Mouse (Mus musculus) ovary, postnatal 10 days (tissue): ENCODE data around the gene Zbtb33.

Experiments
- DNase-seq: peaks from one replicate; pipeline ENCODE4 v3.0.0; 2022; ENCODE audit warnings: low spot score

The Zbtb33 gene

DNA sequence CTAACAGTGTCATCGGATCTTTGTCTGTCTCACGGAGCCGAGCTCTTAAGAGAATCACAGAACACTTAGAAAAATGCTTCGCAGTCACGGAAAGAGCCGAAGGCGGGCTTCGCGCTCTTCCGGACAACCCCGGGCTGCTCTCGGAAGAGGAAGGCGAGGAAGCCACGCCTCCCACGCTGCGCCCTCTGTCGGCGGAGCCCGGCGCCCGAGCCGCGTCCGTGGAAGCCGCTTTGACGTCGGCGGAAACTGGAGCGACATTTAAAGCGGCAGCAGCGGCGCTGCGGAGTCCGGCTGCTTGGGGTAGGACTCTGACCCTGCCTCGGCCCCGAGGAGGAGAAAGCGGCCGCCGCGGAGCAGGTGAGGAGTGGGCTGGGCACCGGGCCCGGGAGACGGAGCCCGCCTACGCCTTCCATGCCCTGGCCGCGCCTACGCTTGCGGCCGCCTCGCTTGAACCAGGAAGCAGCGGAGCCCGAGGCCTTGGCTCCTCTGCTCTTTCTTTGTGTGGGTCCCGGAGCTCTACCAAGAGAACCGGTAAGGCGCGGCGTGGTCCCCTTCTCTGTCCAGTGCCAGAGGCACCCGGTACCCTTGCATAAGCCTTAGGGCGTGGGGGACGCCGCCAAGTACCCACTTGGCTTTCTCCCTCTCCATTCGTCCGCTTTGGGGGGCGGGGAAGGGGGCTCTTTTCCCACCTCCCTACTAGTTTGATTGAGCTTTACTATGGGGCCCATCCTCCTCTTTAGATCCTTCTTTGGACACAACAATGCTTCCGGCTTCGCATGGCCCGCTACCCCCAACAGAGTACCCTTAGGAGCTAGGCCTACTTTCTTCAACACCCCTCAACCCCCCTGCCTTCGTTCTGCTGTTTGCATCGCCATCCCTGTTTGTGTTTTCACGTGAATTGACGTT lies at the start of gene Zbtb33:
Zbtb33 (plus strand) TSS at position 242 of the 906 bp plus-strand sequence.
- DNase-seq: peak; percentile 65

DNA sequence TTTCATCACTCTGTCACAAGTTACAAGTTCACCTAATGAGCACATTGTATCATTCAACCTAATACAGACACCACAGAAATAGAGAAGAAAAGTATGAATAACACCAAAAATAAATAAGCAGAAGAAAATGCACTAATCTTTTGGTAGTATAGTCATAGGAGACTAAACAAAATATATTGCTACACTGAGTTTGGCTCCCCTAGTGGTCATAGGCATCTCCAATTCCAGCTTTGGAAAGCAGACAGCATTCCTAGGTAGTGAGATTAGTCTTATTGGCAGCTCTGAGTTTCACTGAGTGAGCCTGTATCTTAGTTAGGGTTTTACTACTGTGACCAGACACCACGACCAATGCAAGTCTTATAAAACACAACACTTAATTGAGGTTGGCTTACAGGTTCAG lies 30.5 kb upstream of the Zbtb33 start:
- no peak for DNase-seq

DNA sequence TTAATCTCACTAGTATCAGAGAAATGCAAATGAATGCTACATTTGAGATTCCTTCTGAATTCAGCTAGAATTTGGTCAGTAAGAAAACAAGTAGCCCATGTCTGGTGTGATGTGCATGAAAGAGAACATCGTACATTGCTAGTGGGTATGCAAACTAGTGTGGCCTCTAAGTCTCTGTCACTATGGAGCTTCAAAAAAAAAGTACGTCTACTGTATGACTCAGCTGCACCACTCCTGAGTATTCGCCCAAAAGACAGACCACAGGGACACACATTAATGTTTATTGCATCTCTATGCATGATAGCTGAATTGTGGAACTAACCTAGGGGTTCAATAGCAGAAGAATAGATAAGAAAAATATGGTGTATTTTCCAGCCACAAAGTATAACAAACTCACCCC lies 24.3 kb upstream of the Zbtb33 start:
- no peak for DNase-seq

DNA sequence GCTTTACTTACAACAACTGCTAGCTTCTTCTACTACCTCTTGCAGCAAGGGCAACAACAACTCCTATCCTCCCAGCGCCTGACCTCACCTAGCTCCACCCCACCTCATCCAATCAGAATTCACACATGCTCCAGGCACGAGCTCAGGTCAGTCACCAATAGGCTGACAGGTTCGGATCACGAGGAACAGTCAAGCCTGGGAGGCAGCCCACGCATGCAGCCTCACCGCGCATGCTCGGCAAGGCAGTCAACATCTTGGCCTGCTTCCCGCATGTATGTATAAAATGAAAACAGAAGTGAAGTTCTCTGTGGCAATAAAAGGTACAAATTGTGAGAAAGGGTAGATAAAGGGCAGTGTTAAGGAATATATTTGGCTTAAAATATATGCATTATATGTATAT lies 23.5 kb upstream of the Zbtb33 start:
- DNase-seq: no peak

DNA sequence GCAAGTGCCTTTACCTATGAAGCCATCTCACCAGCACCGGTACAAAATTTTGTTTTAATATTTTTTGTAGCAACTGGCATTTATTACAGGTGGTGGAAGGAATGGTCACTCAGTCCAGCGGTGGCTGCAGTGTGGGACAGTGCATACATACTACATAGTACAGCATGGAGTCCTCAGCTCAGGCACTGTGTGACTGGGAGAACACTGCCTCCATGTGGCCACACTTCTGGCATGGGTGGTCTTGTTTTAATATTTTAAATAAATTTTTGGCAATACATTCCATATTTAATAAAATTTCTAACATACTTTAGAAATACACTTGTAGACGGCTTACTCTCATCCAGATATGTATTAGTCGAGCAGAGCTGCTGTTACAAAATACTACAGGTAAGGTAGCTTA lies 23.0 kb upstream of the Zbtb33 start:
- DNase-seq: no peak

DNA sequence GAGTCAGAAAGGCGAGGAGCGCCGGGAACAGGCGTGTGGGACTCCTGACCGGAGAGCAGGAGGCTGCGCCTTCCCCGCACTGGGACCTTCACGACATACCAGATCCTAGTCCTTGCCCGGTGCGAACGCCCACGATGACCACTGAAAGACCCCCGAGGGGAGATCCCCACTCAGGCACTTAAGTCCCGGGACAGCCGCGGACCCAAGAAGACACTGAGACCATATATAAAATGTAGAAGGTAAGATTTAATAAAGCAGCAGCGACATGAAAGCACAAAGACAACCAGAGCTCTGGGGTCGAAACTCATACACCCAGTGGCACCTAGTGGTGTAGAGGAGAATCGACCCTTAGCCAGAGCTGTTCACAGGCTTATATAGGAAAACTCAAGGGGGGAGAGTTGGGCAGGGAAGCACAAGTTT lies 9.7 kb upstream of the Zbtb33 start:
- DNase-seq: peak; percentile 24

DNA sequence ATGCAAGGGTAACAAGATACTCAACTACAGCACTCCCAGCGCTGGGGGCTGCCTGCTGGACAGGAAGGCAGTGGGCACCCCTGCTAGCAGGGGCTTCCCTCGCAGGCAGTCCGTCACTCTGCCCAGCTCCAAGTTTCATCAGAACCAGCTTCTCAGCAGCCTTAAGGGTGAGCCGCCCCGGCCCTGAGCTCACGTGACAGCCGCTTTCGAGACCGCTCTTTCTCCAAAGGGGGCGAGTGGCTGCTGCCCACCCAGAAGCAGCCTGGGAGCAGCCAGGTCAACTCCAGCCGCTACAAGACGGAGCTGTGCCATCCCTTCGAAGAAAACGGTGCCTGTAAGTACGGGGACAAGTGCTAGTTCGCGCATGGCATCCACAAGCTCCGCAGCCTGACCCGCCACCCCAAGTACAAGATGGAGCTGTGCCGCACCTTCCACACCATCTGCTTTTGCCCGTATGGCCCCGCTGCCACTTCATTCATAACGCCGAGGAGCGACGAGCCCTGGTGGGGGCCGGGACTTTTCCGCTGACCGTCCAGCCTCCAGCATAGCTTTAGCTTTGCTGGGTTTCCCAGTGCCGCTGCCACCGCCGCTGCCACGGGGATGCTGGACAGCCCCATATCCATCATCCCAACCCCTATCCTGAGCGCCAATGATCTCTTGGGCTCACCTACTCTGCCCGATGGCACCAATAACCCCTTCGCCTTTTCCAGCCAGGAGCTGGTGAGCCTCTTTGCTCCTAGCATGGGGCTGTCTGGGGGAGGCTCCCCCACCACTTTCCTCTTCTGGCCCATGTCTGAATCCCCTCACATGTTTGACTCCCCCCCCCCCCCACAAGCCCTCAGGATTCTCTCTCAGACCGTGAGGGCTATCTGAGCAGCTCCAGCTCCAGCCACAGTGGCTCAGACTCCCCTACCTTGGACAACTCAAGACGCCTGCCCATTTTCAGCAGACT lies 8.7 kb upstream of the Zbtb33 start:
- DNase-seq: no peak

DNA sequence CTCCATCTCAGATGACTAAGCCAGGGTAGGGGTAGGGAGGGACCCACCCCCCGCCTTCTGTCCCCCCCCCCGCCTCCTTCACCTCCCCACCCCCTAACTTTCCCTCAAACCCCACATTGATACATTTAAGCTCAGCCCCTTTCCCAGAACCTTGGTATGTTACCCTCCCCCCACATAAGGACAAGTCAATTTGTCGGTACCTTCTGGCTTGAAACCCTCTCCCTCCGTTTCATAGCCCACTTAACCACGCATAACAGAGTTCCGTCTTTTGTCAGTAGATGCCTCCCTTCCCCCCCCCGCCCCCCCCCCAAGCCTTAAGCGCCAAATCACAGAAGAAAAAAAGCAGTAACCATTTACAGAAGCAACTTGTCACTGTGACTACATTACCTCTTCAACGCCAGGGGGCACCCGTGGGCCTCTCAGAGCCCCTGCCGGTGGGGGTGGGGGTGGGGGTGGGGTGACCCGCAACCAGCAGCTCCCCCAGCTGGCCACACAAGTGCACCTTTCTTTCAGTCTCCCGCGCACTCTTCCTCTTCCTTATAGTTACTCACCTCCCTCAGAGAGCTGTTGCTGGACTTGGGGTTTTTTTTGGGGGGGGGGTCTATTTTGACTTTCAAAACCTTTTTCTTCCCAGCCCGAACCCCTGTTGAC lies 7.9 kb upstream of the Zbtb33 start:
- DNase-seq: no peak

DNA sequence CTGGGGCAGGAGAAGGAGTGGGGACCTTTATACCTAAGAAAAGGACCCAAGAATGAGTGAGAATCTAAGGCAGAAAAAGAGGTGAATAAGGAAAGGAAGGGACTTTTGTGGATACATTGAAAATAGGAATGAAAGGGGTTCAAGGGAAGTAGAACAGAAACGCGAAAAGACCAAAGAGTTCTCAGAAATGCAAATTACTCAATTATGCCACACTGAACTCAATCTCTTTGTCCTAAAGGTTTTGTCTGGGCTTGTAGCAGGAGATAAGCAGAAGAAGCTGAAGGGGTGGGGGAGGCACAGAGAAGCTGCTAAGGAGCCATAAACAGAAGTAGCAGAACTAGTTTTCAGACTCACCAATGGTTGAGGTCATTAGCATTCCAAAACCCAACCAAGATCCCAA lies 4.1 kb upstream of the Zbtb33 start:
- no peak for DNase-seq

DNA sequence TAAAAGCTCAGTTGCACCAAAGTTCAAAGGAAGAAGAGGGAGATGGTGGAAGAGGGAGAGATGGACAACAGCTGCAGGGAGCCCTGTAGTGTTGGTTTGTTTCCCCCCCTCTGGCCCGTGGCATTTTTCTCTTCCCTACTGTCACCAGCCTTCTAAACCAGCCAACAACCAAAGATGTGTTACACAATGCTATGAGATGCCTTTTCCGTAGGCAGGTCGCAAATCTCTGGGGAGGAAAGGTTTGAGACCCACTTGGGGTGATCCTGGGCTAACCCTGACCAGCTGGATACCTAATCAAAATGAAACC lies 818 bp downstream of the Zbtb33 start:
- no peak for DNase-seq

DNA sequence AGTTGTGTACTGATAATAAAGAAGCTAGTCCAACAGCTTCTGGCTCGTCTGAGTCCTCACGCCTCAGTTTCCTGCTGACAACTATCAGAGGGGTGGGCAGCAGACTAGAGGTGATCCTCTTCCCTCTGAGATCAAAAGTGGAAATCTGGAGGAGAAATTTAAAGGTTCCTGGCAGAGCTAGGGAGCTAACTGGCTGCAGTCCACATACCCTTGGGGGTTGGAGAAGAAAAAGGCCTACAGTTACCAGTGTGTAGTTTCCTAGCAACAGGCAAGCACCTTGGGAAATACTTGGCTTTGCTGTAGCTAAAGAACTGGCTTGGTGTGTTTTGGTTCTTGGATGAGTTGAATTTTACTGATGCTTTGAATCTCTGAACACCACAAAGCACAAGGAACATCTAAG lies 12.2 kb downstream of the Zbtb33 start:
- no peak for DNase-seq

DNA sequence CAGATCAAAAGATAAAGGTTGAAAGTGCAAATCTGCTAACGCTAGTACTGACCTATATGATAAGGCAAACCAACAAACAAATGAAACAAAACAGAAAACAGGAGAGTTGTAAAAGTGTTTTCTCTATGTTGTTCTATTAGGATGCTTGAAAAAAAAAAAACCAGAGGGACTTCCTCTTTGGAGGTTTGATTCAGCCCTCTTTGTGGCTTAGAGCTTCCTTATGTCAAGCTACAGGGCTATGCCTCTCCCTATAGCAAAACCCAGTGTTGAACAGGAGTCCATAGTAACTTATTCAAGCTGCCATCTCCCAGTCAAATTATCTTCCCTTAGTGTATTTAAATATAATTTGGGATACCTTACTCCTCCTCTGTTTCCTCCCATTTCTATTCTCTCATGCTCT lies 17.8 kb downstream of the Zbtb33 start:
- DNase-seq: no peak

DNA sequence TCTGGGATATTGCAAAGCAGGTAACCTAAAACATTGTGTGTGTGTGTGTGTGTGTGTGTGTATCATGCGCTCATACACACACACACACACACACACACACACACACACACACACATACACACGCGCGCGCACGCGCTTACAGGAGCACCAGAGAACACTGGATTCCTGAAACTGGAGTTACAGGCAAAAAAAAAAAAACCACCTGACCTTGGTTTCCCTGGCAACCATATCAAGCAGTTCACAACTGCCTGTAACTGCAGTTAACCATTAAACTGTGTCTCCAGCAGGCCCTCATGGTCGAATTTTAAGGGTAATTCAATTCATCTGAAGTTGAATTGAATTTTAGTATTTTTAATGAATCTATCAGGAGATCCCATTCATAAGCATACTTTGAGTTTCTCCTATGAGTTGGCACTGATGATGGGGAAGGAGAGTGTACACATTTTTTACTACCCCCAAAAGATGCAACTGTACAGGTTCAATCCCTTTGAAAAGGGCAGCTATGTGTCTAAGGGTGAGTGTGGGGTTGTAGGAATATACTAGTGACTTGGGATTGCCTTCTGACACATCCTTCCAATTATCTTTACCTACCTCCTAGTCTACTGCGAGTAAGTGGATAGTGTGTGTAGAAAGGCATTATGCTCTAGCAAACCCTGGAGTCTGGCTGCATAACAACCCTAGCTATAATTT lies 27.5 kb downstream of the Zbtb33 start:
- DNase-seq: no peak

DNA sequence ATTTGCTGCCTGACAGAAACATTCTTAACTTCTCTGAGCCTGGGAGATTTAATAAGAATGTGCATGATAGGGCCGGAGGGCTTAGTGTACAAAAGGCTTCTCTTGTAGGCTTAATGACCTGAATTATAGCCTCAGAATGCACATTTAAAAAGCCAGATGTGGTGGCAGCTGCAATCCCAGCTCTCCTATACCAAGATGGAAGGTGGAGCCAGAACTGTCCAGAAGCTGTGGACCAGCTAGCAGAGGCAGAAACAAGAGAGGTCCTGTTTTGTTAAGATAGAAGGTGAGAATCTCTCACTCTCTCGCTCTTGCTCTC lies 28.0 kb downstream of the Zbtb33 start:
- DNase-seq: no peak

DNA sequence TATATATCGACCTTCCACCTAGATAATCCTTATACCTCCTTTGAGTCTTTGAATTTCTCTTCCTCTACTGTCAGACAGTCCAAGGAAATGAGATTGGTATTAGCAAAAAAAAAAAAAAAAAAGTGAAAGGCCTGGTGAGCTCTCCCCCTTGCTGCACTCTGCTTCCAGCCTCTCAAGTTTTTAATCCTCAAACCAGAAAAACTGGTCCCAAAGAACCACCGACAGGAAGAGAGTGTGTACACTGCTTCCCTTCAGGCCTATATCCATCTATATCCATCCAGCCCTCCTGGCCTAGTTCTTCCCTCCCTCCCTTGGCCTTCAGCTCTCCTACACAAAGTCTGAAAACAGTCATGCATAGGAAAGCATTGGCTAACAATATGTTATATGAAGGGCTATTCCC lies 33.2 kb downstream of the Zbtb33 start:
- DNase-seq: no peak

DNA sequence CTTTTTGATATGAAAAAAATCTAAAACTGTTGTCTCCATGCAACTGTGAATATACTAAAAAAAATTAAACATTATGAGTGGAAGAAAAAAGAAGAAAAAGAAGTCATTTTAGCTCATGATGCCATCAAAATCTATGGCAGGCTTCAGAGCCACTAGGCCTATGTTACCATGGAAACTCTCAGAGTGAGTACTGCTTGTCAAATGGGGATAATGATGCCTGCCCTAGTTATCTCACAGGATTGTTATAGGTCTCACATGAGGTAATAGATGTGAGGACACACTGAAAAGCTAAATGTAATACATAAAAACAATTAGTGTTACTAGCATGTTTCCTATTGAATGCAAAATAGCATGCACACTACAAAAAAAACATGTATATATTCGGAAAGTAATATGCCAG lies 40.3 kb downstream of the Zbtb33 start:
- DNase-seq: no peak

DNA sequence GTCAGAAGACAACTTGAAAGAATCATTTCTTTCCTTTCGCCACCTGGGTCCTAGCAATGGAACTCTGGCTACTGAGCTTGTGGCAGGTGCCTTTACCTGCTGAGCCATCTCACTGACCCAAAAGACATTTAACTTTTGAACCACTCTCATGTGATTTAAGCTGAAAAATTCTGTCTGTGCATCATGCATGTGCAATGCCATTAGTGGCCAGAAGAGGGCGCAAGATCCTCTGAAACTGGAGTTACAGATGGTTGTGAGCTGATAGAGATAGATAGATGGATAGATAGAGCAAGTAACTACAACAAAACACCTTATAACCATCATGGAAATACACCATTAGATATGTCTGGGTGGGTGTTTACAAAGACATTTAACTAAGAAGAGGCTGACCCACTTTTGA lies 48.1 kb downstream of the Zbtb33 start:
- no peak for DNase-seq
